Mouse (Mus musculus) embryonic facial prominence, embryonic 14.5 days (tissue): ENCODE data around the gene Clcf1. TPM values are rescaled to one million over a fixed set of nuclear protein-coding genes. Genes with fewer than 3 reads are reported as not detected.

Experiments used
- ATAC-seq: fragments of 200-750 bp; cut with Nextera tagmentation; 2 replicates; pipeline ENCODE4 v1.8.0; 2017; ENCODE audit warnings: low read depth, moderate number of reproducible peaks, moderate TSS enrichment
- DNase-seq: peaks from one replicate; pipeline ENCODE4 v3.0.0-alpha.2; 2015; ENCODE audit warnings: low spot score
- H3K27ac ChIP-seq: fragments of 300-500 bp; sonication (generic); replicated peaks from 2 replicates; pipeline ENCODE4 v1.5.1; 2014; ENCODE audit warnings: low read depth, mild to moderate bottlenecking, low read length, moderate library complexity
- H3K27me3 ChIP-seq: fragments of 300-500 bp; sonication (generic); replicated peaks from 2 replicates; pipeline ENCODE4 v1.6.1; 2014; ENCODE audit warnings: low read length; ENCODE audit not compliant: control insufficient read depth, insufficient read depth
- H3K36me3 ChIP-seq: fragments of 300-500 bp; sonication (generic); 2 replicates; pipeline ENCODE4 v1.6.1; 2014; ENCODE audit warnings: low read length, mixed read lengths; ENCODE audit not compliant: control insufficient read depth, insufficient read depth
- H3K4me1 ChIP-seq: fragments of 300-500 bp; sonication (generic); 2 replicates; pipeline ENCODE4 v1.6.1; 2014; ENCODE audit warnings: antibody characterized with exemption, low read length; ENCODE audit not compliant: control insufficient read depth, insufficient read depth
- H3K4me2 ChIP-seq: fragments of 300-500 bp; sonication (generic); 2 replicates; pipeline ENCODE4 v1.6.1; 2014; ENCODE audit warnings: low read depth, mild to moderate bottlenecking, low read length, moderate library complexity, mixed read lengths
- H3K4me3 ChIP-seq: fragments of 300-500 bp; sonication (generic); 2 replicates; pipeline ENCODE4 v1.5.1; 2014; ENCODE audit warnings: low read depth, mild to moderate bottlenecking, low read length
- H3K9ac ChIP-seq: fragments of 300-500 bp; sonication (generic); 2 replicates; pipeline ENCODE4 v1.6.1; 2014; ENCODE audit warnings: low read depth, mild to moderate bottlenecking, low read length, moderate library complexity, mixed read lengths
- H3K9me3 ChIP-seq: fragments of 300-500 bp; sonication (generic); 2 replicates; pipeline ENCODE4 v1.6.1; 2016; ENCODE audit warnings: low read length; ENCODE audit not compliant: control insufficient read depth
- whole genome bisulfite sequencing: fragments of 180-500 bp; shearing (Covaris S2); extraction: QIAGEN DNeasy Blood & Tissue Kit; methylation state at CpG from one replicate; pipeline ENCODE4 v1.1.7; 2014; 5-methylcytosine and 5-hydroxymethylcytosine counted together
- polyA plus RNA-seq: library from polyadenylated mRNA; unstranded; fragments of >200 nt; fragmentation: Nextera tagmentation; extraction: Ambion mirVana; gene quantifications from 2 replicates; pipeline ENCODE4 v1.2.1, GENCODE M21; 2014

Clcf1 gene
- polyA plus RNA-seq, 1 experiment from 2014 or later = 6.0 TPM

DNA sequence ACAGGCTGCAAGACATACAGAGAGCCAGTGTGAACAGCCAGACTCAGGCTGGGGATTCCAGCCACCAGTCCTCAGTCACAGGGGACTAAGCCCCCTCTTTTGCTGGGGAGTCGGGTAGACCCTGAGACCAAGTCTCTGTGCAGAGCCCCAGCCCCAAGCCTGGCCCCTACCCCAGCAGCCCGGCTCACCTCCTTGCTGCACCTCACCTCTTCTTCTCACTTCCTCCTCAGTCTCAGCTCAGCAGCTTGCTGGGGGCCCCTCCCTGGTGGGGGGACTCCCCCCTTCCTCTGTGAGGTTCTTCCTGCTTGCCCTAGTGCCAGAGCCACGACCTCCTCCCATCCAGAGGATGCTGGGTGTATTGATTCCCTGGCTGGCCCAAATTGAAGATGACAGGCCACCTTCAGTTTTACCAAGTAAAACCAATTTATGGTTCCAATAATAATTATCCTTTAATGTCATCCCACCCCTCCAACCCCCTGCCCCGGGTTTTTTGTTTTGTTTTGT is 23.2 kb upstream of the Clcf1 start, which contains the start of gene Tbc1d10c:
Tbc1d10c (minus strand) TSS at position 454 of the 504 bp plus-strand sequence.
- Histone ChIP-seq H3K4me3 (peak within 1 kb of the TSS; percentile 94), H3K36me3 (peaks cover 28% of the 10 kb centered on the region), H3K27ac (peak within 1 kb of the TSS; percentile 91), H3K9me3 (no peaks in the 10 kb centered on the region), H3K4me1 (peaks cover 17% of the 10 kb centered on the region), H3K27me3 (no peaks in the 10 kb centered on the region), H3K9ac (peak within 1 kb of the TSS; percentile 96), H3K4me2 (peak within 1 kb of the TSS; percentile 91)
- DNase-seq (no peak), ATAC-seq (no peak)
- 53% methylated on average over 4 of the region's 4 CpGs for WGBS

DNA sequence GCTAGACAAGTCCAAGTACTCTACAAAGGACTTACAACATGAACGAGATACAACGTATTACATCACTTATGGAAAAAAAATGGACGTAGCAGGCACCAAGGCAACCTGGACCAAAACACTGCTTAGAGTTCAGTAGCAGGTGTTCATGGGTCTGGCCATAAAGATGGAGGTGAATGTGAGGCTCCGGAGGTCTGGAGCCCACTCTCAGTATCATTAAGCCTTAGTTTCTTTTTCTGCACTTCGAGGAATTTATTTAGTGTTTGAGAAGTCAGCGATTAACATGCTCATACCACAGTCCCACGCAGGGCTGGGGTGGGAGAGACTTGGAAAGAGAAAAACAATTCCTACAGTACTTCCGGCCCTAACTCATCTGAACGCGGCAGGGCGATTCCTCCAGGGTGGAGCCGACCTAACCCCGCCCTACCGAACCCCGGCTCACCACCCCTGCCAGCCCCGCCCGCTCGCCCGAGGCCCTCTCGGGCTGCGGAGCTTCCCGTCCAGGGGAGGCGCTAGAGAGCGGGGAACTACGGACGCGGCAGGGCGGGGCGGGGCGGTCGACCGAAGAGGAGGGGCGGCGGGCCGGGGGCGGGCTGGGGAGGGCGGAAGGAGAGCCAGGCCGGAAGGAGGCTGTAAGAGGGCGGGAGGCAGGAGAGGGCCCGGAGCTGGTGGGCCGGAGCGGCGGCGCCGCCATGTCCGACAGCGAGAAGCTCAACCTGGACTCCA is 22.3 kb upstream of the Clcf1 start, which contains the start of gene Ppp1ca:
Ppp1ca (plus strand) TSS at position 538 of the 723 bp plus-strand sequence.
- Histone ChIP-seq H3K9me3 (no peaks in the 10 kb centered on the region), H3K4me2 (peak within 1 kb of the TSS; percentile 91), H3K9ac (peak within 1 kb of the TSS; percentile 96), H3K27me3 (no peaks in the 10 kb centered on the region), H3K36me3 (peaks cover 34% of the 10 kb centered on the region), H3K4me3 (peak within 1 kb of the TSS; percentile 94), H3K4me1 (peaks cover 17% of the 10 kb centered on the region), H3K27ac (peak within 1 kb of the TSS; percentile 91)
- DNase-seq (peak; percentile 96), ATAC-seq (peak; percentile 93)
- WGBS = 8% methylated on average over 30 of the region's 47 CpGs

DNA sequence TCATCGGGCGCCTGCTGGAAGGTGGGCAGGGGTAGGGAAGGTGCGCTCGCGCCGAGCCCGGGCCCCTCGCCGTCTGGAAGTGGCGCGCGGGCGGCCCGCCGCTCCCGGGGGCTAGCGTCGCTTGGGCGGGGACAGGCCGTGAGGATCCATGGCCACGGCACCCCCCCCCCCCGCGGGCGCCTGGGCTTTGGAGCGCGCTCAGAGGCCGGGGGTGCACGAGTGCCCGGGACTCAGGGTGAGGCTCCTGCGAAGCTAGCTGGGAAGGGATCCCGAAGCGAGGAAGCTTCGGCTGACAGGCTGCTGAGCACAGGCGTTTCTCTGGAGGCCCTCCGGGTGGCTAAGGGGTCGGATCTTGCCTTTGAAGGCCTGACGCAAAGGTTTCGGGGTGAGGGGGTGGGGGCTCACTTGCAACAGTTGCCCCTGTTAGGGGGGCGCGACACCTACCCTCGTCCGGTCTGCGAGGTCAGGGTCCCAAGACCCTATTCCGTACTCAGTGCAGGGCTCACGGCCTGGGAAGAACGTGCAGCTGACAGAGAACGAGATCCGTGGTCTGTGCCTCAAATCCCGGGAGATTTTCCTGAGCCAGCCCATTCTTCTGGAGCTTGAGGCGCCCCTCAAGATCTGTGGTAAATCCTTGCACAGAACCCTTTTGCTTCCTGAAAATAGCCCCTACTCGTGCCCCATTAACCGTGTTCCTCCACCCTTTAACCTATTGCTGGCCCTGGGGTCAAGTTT is 21.6 kb upstream of the Clcf1 start:
- peak overlapping the region; percentile 94 for H3K4me3 ChIP-seq

DNA sequence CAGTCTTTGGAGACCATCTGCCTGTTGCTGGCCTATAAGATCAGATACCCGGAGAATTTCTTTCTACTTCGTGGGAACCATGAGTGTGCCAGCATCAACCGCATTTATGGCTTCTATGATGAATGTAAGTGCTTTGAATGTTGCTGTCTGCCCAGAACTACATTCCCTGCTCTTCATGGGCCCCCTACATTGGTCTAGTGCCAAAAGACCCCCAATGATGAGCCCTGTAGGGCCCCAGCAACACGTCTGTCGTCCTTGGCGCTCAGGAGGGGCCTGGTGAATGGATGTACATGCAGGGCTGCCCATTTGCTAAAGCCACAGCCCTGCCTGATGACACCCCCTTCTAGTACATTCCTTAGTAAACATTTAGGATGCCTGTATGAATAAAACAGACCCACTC is 20.9 kb upstream of the Clcf1 start:
- ATAC-seq (no peak), DNase-seq (no peak)
- Histone ChIP-seq H3K4me2 (peak overlapping the region; percentile 91), H3K9me3 (no peaks in the 10 kb centered on the region), H3K27me3 (no peaks in the 10 kb centered on the region), H3K27ac (no peak overlapping the region), H3K36me3 (peaks cover 47% of the 10 kb centered on the region), H3K4me1 (peaks cover 17% of the 10 kb centered on the region), H3K4me3 (peak overlapping the region; percentile 94), H3K9ac (peak overlapping the region; percentile 96)
- 64% methylated on average over 6 of the region's 6 CpGs for WGBS

More for the DNA sequence above, 21.6 kb upstream of the Clcf1 start:
- DNase-seq = peak; percentile 53
- under 1% methylated on average over 20 of the region's 52 CpGs for WGBS
- peak; percentile 45; the same call in 1 of the 2 replicates for ATAC-seq
- H3K9ac ChIP-seq = peak overlapping the region; percentile 96
- peak overlapping the region; percentile 91 for H3K4me2 ChIP-seq
- no peaks in the 10 kb centered on the region for H3K9me3 ChIP-seq
- peaks cover 17% of the 10 kb centered on the region for H3K4me1 ChIP-seq
- H3K36me3 ChIP-seq = peaks cover 42% of the 10 kb centered on the region
- H3K27me3 ChIP-seq = no peaks in the 10 kb centered on the region
- H3K27ac ChIP-seq = peak overlapping the region; percentile 91

DNA sequence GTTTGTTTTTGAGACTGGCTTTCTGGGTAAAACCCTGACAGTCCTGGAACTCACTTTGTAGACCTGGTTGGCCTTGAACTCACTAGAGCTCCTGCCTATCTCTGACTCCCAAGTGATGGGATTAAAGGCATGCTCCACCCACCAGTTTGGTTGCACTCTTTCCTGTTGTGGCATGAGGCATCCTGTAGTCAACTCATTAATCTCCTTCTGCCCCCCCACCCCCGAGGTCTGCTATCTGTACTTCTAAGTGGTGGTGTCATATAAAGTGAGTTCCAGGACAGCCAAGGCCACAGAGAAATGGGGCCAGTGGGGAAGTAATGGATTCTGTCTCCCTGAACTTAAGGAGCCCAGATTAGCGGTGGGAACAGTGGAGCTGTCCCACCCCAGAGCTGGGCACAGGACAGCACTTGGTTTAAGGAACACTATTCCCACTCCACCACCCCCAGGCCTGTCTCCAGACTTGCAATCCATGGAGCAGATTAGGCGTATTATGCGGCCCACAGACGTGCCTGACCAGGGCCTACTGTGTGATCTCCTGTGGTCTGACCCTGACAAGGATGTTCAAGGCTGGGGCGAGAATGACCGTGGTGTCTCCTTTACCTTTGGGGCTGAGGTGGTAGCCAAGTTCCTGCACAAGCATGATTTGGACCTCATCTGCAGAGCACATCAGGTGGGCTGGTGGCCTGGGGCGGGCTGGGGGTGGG is 19.9 kb upstream of the Clcf1 start:
- Histone ChIP-seq H3K4me2 (no peak overlapping the region), H3K4me3 (no peak overlapping the region), H3K9me3 (no peaks in the 10 kb centered on the region), H3K36me3 (peaks cover 58% of the 10 kb centered on the region), H3K27me3 (no peaks in the 10 kb centered on the region), H3K27ac (no peak overlapping the region), H3K9ac (peak overlapping the region; percentile 6; the same call in 1 of the 2 replicates), H3K4me1 (peaks cover 17% of the 10 kb centered on the region)
- ATAC-seq = no peak
- DNase-seq = no peak
- WGBS = 87% methylated on average over 8 of the region's 8 CpGs

DNA sequence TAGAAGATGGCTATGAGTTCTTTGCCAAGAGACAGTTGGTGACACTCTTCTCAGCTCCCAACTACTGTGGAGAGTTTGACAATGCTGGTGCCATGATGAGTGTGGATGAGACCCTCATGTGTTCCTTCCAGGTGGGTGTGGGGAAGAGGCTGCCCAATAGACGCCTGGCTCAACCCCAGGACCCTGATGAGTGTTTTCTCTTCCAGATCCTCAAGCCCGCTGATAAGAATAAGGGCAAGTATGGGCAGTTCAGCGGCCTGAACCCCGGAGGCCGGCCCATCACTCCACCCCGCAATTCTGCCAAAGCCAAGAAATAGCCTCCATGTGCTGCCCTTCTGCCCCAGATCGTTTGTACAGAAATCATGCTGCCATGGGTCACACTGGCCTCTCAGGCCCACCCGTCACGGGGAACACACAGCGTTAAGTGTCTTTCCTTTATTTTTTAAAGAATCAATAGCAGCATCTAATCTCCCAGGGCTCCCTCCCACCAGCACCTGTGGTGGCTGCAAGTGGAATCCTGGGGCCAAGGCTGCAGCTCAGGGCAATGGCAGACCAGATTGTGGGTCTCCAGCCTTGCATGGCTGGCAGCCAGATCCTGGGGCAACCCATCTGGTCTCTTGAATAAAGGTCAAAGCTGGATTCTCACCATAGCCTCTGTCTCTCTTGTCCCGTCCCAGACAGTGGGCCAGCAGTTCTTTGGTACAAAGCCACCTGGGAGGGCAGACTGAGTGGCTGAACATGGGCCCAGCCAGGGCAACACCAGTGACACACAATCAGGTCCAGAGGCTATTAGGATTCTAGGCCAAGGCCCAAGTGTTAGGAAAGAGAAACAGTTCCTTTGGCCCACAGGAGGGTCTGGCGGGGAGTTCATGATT is 19.0 kb upstream of the Clcf1 start:
- no peak overlapping the region for H3K4me2 ChIP-seq
- DNase-seq (no peak), ATAC-seq (no peak)
- H3K36me3 ChIP-seq = peaks cover 66% of the 10 kb centered on the region
- H3K27me3 ChIP-seq = no peaks in the 10 kb centered on the region
- H3K27ac ChIP-seq = no peak overlapping the region
- 81% methylated on average over 12 of the region's 12 CpGs for WGBS
- no peak overlapping the region for H3K4me3 ChIP-seq
- H3K4me1 ChIP-seq = peaks cover 17% of the 10 kb centered on the region
- no peak overlapping the region; the same call in 1 of the 2 replicates for H3K9ac ChIP-seq
- no peaks in the 10 kb centered on the region for H3K9me3 ChIP-seq

DNA sequence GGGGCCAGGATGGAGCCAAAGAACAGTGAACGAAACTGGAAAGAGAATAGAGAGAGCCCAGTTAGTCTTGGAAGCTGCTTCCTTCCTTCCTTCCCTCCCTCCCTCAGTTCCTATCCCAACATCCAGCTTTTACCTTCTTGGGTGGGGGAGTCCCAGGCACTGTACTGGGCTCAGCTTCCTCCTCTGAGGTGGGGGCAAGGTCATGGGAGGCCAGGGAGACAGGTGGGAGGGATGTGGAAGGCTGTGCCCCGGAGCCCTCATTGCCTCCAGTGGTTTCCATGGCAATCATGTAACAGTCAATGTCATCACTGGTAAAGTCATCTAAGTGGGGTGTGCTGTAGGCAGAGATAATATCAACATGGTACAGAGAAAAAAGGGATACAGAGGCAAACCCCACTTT is 18.0 kb upstream of the Clcf1 start:
- Histone ChIP-seq H3K27ac (no peak overlapping the region), H3K4me1 (peaks cover 23% of the 10 kb centered on the region), H3K4me2 (no peak overlapping the region), H3K36me3 (peaks cover 69% of the 10 kb centered on the region), H3K4me3 (no peak overlapping the region), H3K9me3 (no peaks in the 10 kb centered on the region), H3K27me3 (no peaks in the 10 kb centered on the region), H3K9ac (no peak overlapping the region)
- no peak for ATAC-seq
- 51% methylated on average over 2 of the region's 2 CpGs for WGBS
- no peak for DNase-seq
